Mouse (Mus musculus): ENCODE measurements around the gene Cacna2d1.

DNA sequence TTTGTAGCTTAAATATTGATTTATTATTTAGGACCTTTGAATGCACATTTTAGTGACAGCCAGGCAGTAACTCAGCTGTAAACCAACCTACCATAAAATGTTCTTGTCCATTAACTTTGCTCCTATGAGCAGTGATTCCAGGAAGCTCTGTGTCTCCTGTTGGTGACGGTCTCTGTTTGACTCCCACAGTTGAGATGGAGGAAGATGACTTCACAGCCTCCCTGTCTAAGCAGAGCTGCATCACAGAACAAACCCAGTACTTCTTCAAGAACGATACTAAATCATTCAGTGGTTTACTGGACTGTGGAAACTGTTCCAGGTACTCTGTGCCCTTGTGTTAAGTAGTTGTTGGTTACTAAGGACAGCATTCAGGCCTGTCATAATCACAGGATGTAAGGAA, 427.6 kb downstream of the Cacna2d1 start:
- TF ChIP-seq EP300 (IDR thresholded peaks at IDR 0.05; ENCODE audit: low read depth) (no peak), CTCF (IDR thresholded peaks at IDR 0.05; ENCODE audit: low read depth) (no peak)

Measured in liver, embryonic 14.5 days (tissue).